10 mouse cellular contexts compared by ENCODE assay signal in the genomic region with DNA sequence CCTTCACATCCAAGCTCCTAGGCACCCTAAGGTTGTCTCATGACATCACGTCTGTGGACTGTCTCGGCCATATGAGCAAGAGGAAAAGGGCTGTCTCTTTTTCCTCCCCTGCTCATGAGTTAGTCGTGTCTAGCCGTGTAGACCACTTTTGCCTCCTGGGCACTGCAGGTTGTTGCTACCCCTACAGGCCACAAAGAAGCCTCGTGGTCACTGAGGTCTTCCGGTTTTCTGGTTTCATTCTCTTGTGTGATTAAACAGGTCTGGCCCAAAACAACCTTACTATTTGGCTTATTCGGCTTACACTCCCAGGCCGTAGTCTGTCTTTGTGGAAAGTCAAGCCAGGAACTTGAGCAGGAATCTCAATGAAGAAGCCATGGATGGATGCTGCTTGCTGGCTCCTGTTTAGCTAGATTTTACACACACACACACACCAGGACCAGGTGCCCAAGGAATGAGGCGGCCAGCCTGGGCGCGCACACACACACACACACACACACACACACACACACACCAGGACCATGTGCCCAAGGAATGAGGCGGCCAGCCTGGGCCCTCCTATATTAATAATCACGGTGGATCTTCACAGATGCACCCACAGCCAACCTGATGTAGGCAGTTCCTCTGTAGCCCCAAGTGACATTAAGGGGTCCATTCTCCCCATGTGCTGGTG. TPM values are rescaled to one million over a fixed set of nuclear protein-coding genes. Genes with fewer than 3 reads are reported as not detected.
DNase-seq lines count a peak whose midpoint lies in the region; ATAC-seq and TF ChIP-seq lines count a peak whose summit lies in the region.
"Had no signal": no experiment of that assay in that cellular context is flagged by ENCODE, and none has a peak within 500 bp of the region (broad histone marks: within the 10 kb centered on the region; RNA-seq: fewer than 3 reads in every experiment).

No protein-coding gene starts in this region.

- no peak for ATAC-seq in forebrain, embryonic 16.5 days
- no peak for ATAC-seq in kidney, postnatal 0 days (replicated peaks; ENCODE audit: low FRiP score, low read depth)
- 0 out of 2 replicates have a peak, but pooled peaks have one; percentile 13 for ATAC-seq in common myeloid progenitor, adult 5-6 weeks (replicated peaks; ENCODE audit: low read depth, poor library complexity, severe bottlenecking)
- ATAC-seq: inflammation-experienced regulatory T-cells, adult 6 months had no signal

- no peaks in the 10 kb centered on the region for H3K27me3 ChIP-seq in forebrain, embryonic 10.5 days (ENCODE audit: poor library complexity, severe bottlenecking)
- H3K27me3 ChIP-seq in forebrain, embryonic 16.5 days (replicated peaks; ENCODE audit: control insufficient read depth, insufficient read depth, low read length) = no peaks in the 10 kb centered on the region
- no peaks in the 10 kb centered on the region for H3K27me3 ChIP-seq in kidney, postnatal 0 days (ENCODE audit: insufficient read depth, low read length)
- H3K27me3 ChIP-seq in limb, embryonic 10.5 days (ENCODE audit: low read depth, poor library complexity, severe bottlenecking) = no peaks in the 10 kb centered on the region

- no peak overlapping the region for H3K9ac ChIP-seq in forebrain, embryonic 16.5 days (replicated peaks; ENCODE audit: low read depth, low read length)
- no peak overlapping the region for H3K9ac ChIP-seq in kidney, postnatal 0 days (ENCODE audit: low read depth, low read length)
- H3K9ac ChIP-seq: liver, embryonic 14.5 days had no signal

- H3K9me3 ChIP-seq in forebrain, embryonic 10.5 days = no peaks in the 10 kb centered on the region
- no peaks in the 10 kb centered on the region for H3K9me3 ChIP-seq in forebrain, embryonic 16.5 days (ENCODE audit: control insufficient read depth, low read length)
- H3K9me3 ChIP-seq in kidney, postnatal 0 days (replicated peaks; ENCODE audit: low read length) = no peaks in the 10 kb centered on the region
- no peaks in the 10 kb centered on the region for H3K9me3 ChIP-seq in limb, embryonic 10.5 days (replicated peaks)

- peaks cover 63% of the 10 kb centered on the region for H3K36me3 ChIP-seq in forebrain, embryonic 10.5 days (replicated peaks)
- no peaks in the 10 kb centered on the region for H3K36me3 ChIP-seq in forebrain, embryonic 16.5 days (ENCODE audit: control insufficient read depth, insufficient read depth)
- no peaks in the 10 kb centered on the region for H3K36me3 ChIP-seq in kidney, postnatal 0 days (ENCODE audit: insufficient read depth, low read length)
- peaks cover 45% of the 10 kb centered on the region for H3K36me3 ChIP-seq in limb, embryonic 10.5 days

- H3K4me3 ChIP-seq in forebrain, embryonic 10.5 days = no peak overlapping the region
- no peak overlapping the region for H3K4me3 ChIP-seq in forebrain, embryonic 16.5 days (replicated peaks; ENCODE audit: low read length)
- no peak overlapping the region for H3K4me3 ChIP-seq in kidney, postnatal 0 days (replicated peaks; ENCODE audit: low read depth, low read length)
- H3K4me3 ChIP-seq in limb, embryonic 10.5 days = peak overlapping the region; percentile 16; the same call in 1 of the 2 replicates

- TF ChIP-seq CTCF in kidney, postnatal 0 days (IDR thresholded peaks at IDR 0.05; ENCODE audit: low read depth) = no peak

- H3K4me1 ChIP-seq in forebrain, embryonic 10.5 days = peaks cover 98% of the 10 kb centered on the region
- H3K4me1 ChIP-seq in forebrain, embryonic 16.5 days (replicated peaks; ENCODE audit: control insufficient read depth, insufficient read depth, low read length) = peaks cover 72% of the 10 kb centered on the region
- peaks cover 61% of the 10 kb centered on the region for H3K4me1 ChIP-seq in kidney, postnatal 0 days (replicated peaks; ENCODE audit: insufficient read depth, low read length)
- H3K4me1 ChIP-seq in limb, embryonic 10.5 days = peaks cover 97% of the 10 kb centered on the region

- 87% methylated on average over 13 of the region's 13 CpGs for WGBS in forebrain, embryonic 10.5 days
- WGBS in forebrain, embryonic 16.5 days = 88% methylated on average over 13 of the region's 13 CpGs
- 88% methylated on average over 13 of the region's 13 CpGs for WGBS in kidney, postnatal 0 days
- WGBS in limb, embryonic 10.5 days = 89% methylated on average over 13 of the region's 13 CpGs

- H3K4me2 ChIP-seq in forebrain, embryonic 16.5 days (ENCODE audit: low read length) = no peak overlapping the region
- no peak overlapping the region for H3K4me2 ChIP-seq in kidney, postnatal 0 days (ENCODE audit: low read length)

- peak overlapping the region; percentile 75 for H3K27ac ChIP-seq in forebrain, embryonic 10.5 days
- no peak overlapping the region for H3K27ac ChIP-seq in forebrain, embryonic 16.5 days (ENCODE audit: low read length)
- H3K27ac ChIP-seq in kidney, postnatal 0 days = peak overlapping the region; percentile 69; the same call in 1 of the 2 replicates
- H3K27ac ChIP-seq in limb, embryonic 10.5 days = peak overlapping the region; percentile 32; the same call in 1 of the 2 replicates
- H3K27ac ChIP-seq: liver, embryonic 14.5 days had no signal

- DNase-seq in forebrain, embryonic 10.5 days (ENCODE audit: extremely low spot score, low spot score) = no peak
- no peak for DNase-seq in kidney, postnatal 0 days (ENCODE audit: low spot score)
- DNase-seq in kidney, postnatal 25 days = no peak
- DNase-seq in limb, embryonic 10.5 days (ENCODE audit: low spot score) = no peak
- DNase-seq in urinary bladder, postnatal 10 days (ENCODE audit: low spot score) = no peak
- no peak for DNase-seq in MN1 (ENCODE audit: low spot score)

RNA-seq across cellular contexts. Expression of a gene that starts 21.0 kb away (rescaled TPM):
- 13.7 and 16.1 TPM in 2 replicates for polyA plus RNA-seq in forebrain, embryonic 10.5 days (2016; fragmentation: Nextera tagmentation; extraction: Ambion mirVana)
- 14.5 and 14.8 TPM in 2 replicates for polyA plus RNA-seq in forebrain, embryonic 16.5 days (2015; fragmentation: Nextera tagmentation; extraction: Ambion mirVana)
- 8.2 and 8.6 TPM in 2 replicates for polyA plus RNA-seq in kidney, postnatal 0 days (2015; fragmentation: Nextera tagmentation; extraction: Ambion mirVana)
- 6.1 and 13.2 TPM in 2 replicates for total RNA-seq in common myeloid progenitor, adult 5-6 weeks (2017)
- 19.9 and 20.3 TPM in 2 replicates for polyA plus RNA-seq in limb, embryonic 10.5 days (2016; fragmentation: Nextera tagmentation; extraction: Ambion mirVana)
- polyA plus RNA-seq: inflammation-experienced regulatory T-cells, adult 6 months had no signal
